Mouse (Mus musculus): ENCODE results near the gene Cdkal1. TPM values are rescaled to one million over a fixed set of nuclear protein-coding genes. Genes with fewer than 3 reads are reported as not detected.

Gene Cdkal1
- polyA plus RNA-seq, 1 experiment: 7.2 TPM

DNA sequence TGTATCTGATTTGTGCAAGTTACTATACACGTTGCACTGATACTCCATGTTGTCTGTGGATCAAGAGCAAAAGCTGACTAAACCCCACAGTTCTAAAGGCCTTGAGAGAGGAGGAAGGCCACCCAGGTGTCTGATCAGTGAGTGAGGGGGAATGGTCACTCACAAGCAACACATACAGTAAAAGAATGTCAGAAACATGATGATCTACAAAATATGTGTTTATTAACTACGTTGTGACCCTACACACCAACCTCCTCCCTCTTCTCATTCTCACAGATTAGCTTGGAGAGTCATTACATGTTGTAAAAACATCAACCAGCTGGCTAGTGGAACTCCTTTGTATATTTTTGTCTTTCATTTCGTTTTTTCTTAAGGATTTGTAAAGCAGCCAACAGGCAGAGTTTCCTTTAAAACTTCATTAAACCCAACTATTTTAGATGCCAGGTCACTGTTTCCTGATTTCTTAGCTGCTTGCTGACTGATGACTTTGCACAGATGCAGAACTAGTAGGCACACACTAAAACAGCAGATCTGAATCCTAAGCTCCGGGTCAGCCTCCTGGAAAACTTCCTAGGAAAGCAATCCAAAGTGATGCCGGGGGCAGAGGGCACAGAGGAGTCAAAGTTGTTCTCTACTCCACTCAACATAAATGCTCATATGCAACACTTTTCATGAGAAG is 157.0 kb downstream of the Cdkal1 start:
- DNase-seq (ENCODE audit: low read depth): no peak
- TF ChIP-seq CTCF (IDR thresholded peaks at IDR 0.05; ENCODE audit: borderline replicate concordance, extremely low read depth, insufficient read depth, insufficient read length) (no peak), POLR2A (IDR thresholded peaks at IDR 0.05; ENCODE audit: borderline replicate concordance, extremely low read depth, insufficient read depth, insufficient read length, poor library complexity, severe bottlenecking) (no peak)

DNA sequence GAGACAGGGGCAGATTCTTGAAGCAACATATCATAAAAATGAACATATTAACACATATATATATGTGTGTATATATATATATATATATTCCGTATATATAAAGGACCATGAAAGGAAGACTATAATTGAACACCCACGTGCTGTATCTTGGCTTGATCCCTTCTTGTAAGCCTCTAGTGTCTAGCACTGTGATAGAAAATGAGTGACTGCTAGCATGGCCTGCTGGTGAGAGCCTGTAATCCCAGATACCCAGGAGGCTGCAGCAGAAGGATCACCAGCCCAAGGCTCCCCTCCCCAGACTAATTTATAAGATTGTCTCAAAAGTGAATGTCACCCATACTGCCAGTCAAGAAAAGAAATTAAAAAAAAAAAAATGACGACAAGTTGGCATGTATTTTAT is 158.2 kb downstream of the Cdkal1 start:
- no peak for DNase-seq (ENCODE audit: low read depth)
- no peak for TF ChIP-seq CTCF (IDR thresholded peaks at IDR 0.05; ENCODE audit: borderline replicate concordance, extremely low read depth, insufficient read depth, insufficient read length)
- TF ChIP-seq POLR2A (IDR thresholded peaks at IDR 0.05; ENCODE audit: borderline replicate concordance, extremely low read depth, insufficient read depth, insufficient read length, poor library complexity, severe bottlenecking): no peak

DNA sequence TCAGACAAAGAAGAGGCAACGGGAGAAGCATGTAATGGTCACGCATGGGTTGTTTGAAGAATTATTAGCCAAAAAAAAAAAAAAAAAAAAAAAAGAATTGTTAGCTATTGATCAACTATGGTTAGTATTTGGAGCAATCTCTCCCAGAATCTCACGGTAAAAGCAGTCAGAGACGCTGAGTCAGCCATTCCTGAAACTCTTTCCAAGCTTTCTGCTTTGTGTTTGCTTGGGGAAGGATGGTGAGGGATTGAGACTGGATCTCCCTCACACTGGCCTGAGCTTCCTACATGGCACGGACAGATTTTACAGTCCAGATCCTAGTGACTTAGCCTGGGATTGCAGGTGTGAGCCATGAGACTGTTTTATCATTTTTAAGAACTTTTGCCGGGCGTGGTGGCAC is 164.7 kb downstream of the Cdkal1 start:
- TF ChIP-seq POLR2A (IDR thresholded peaks at IDR 0.05; ENCODE audit: borderline replicate concordance, extremely low read depth, insufficient read depth, insufficient read length, poor library complexity, severe bottlenecking): no peak
- TF ChIP-seq CTCF (IDR thresholded peaks at IDR 0.05; ENCODE audit: borderline replicate concordance, extremely low read depth, insufficient read depth, insufficient read length): no peak
- no peak for DNase-seq (ENCODE audit: low read depth)

DNA sequence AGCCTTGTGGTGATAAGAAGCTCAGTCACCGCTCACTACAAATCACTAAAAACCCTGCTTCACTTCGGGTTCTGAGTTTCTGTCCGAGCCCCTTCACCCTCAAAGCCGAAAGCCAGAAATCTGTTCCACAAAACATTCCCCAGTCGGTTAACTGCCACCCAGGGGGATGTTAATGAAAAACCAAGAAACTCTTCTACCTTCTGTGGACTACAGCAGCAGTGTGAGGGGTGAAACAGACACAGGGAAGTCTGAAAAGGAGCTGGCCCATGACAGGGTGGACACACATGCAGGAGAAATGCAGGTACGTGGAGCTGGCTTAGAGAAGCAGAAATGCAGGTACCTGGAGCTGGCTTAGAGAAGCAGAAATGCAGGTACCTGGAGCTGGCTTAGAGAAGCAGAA is 166.6 kb downstream of the Cdkal1 start:
- no peak for DNase-seq (ENCODE audit: low read depth)

DNA sequence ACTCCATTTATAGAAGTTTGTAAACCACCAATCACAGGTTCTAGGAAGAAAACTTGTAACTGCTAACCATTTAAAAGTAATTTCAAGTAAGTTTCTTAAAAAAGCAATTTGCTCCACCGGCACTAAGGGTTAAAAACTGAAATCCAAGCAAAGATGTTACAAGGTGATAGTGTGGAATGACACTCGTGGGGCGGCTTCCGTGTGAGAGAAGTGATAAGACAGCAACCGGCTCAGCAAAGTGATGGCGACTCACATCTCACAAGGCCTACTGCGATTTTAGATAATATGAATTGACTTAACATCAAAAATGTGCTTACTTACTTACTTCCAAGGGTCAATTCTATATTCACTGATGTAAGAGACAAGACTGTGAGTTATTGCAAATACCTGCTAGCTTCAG is 167.6 kb downstream of the Cdkal1 start:
- no peak for DNase-seq (ENCODE audit: low read depth)

More for the DNA sequence above, 166.6 kb downstream of the Cdkal1 start:
- TF ChIP-seq POLR2A (IDR thresholded peaks at IDR 0.05; ENCODE audit: borderline replicate concordance, extremely low read depth, insufficient read depth, insufficient read length, poor library complexity, severe bottlenecking) (no peak), CTCF (IDR thresholded peaks at IDR 0.05; ENCODE audit: borderline replicate concordance, extremely low read depth, insufficient read depth, insufficient read length) (no peak)

DNA sequence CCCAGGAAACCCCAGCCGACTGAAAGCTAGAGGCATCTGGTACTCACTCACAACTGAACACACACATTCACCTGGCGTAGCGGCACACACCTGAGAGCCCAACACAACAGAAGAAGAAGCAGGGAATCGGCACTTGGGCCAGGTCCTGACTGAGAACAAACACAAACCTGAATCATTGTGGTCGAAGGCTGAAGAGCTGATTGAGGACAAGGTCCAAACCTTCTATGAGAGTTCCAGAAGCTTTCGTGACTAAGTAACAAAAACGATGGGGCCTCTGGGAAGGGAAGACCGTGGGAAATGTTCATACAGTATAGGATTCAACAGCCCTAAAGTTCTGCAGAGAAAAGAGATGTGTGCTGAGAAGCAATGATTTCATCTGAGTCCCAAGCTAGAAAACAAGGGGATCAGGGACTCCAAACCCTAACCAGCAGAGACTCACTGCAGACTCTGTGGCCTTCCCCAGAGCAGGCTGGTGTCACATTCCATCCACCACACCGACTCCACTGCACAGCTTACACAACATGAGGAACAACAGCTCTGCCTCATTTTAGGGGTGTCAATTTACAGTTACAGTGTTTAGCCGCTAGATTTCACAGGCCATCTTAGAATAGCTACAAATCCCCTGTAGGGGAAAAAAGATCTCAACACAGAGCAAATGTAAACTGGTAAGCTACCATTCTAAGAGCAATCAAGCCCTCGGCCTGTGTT is 175.8 kb downstream of the Cdkal1 start:
- TF ChIP-seq POLR2A (IDR thresholded peaks at IDR 0.05; ENCODE audit: borderline replicate concordance, extremely low read depth, insufficient read depth, insufficient read length, poor library complexity, severe bottlenecking) (no peak), CTCF (IDR thresholded peaks at IDR 0.05; ENCODE audit: borderline replicate concordance, extremely low read depth, insufficient read depth, insufficient read length) (no peak)
- no peak for DNase-seq (ENCODE audit: low read depth)

More for the DNA sequence above, 167.6 kb downstream of the Cdkal1 start:
- TF ChIP-seq POLR2A (IDR thresholded peaks at IDR 0.05; ENCODE audit: borderline replicate concordance, extremely low read depth, insufficient read depth, insufficient read length, poor library complexity, severe bottlenecking): no peak
- no peak for TF ChIP-seq CTCF (IDR thresholded peaks at IDR 0.05; ENCODE audit: borderline replicate concordance, extremely low read depth, insufficient read depth, insufficient read length)

DNA sequence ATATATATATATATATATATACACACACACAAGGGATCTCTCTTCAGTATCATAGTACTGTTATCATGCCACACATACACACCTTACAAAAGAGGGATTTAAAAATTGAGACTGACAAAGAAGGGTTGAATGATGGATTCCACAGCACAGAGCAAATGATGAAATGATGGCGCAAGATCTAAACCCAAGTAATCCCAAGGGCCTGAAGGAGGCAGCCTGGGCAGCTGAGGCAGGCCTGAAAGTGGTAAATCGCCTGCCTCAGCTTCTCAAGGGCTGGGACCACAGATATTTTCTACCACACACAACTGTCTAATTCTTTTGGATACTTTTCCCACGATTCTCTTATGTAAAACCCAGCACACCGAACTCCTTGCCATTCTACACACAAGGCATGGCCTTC is 177.9 kb downstream of the Cdkal1 start:
- no peak for DNase-seq (ENCODE audit: low read depth)
- TF ChIP-seq CTCF (IDR thresholded peaks at IDR 0.05; ENCODE audit: borderline replicate concordance, extremely low read depth, insufficient read depth, insufficient read length) (no peak), POLR2A (IDR thresholded peaks at IDR 0.05; ENCODE audit: borderline replicate concordance, extremely low read depth, insufficient read depth, insufficient read length, poor library complexity, severe bottlenecking) (no peak)

DNA sequence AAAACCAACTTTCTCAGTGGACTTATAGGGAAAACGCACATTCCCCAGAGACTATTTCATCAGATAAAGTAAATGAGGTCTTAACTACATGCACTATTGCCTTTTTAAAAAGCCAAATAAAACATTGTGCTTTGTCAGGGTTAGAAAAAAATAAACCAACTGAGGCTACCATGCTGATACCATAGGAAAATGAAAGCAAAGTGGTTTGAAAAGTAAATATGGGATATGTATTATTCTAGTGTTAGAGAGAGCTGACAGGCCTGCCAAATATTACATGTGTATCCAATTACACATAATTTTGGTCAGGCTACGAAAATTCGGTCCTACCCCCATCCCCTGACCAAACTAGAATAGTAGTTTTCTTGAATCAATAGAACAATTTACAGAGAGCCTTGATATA is 184.8 kb downstream of the Cdkal1 start:
- no peak for DNase-seq (ENCODE audit: low read depth)
- TF ChIP-seq POLR2A (IDR thresholded peaks at IDR 0.05; ENCODE audit: borderline replicate concordance, extremely low read depth, insufficient read depth, insufficient read length, poor library complexity, severe bottlenecking) (no peak), CTCF (IDR thresholded peaks at IDR 0.05; ENCODE audit: borderline replicate concordance, extremely low read depth, insufficient read depth, insufficient read length) (no peak)

DNA sequence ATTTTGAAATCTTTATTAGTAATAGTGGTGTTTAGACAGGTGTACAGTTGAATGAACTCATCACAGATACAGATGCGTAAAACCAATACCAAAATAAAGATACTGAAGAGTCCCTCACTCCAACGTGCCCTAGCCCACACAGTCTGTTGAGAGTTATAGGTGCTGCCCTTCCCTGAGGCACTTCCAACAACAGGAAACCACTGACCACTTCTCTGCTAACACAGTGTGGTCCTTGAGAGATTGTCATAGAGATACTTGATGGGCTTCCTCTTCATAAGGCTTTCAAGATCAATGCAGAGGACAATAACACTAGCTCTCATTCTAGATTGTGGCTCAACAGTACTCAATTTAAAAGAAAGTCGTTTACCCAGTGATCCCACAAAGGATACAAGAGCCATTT is 191.6 kb downstream of the Cdkal1 start:
- no peak for DNase-seq (ENCODE audit: low read depth)
- TF ChIP-seq POLR2A (IDR thresholded peaks at IDR 0.05; ENCODE audit: borderline replicate concordance, extremely low read depth, insufficient read depth, insufficient read length, poor library complexity, severe bottlenecking): no peak
- no peak for TF ChIP-seq CTCF (IDR thresholded peaks at IDR 0.05; ENCODE audit: borderline replicate concordance, extremely low read depth, insufficient read depth, insufficient read length)

DNA sequence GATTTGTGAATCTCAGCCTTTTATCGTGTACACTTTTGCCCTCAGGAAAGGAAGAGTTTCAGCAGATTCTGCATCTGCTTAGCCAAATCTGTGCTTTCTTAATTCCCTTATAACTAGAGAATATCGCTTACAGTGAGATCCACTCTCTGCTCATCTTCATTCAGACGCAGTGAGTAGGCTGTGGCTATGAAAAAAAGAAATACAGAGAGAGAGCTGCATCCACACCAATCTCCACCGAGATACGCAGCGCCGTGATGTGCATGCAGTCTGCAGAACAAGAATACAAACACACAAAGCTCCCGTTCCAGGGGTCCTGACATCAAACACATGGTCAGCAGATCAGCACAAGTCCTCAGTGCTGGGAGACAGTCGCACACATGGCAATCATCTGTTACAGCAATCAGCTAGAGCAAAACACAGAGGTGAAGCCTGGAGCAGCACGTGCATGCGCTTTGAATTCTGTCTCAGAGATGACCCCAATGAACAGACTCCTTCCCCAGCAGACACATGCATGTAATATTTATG is 199.6 kb downstream of the Cdkal1 start:
- TF ChIP-seq POLR2A (IDR thresholded peaks at IDR 0.05; ENCODE audit: borderline replicate concordance, extremely low read depth, insufficient read depth, insufficient read length, poor library complexity, severe bottlenecking) (no peak), CTCF (IDR thresholded peaks at IDR 0.05; ENCODE audit: borderline replicate concordance, extremely low read depth, insufficient read depth, insufficient read length) (no peak)
- peak; percentile 32 for DNase-seq (ENCODE audit: low read depth)

DNA sequence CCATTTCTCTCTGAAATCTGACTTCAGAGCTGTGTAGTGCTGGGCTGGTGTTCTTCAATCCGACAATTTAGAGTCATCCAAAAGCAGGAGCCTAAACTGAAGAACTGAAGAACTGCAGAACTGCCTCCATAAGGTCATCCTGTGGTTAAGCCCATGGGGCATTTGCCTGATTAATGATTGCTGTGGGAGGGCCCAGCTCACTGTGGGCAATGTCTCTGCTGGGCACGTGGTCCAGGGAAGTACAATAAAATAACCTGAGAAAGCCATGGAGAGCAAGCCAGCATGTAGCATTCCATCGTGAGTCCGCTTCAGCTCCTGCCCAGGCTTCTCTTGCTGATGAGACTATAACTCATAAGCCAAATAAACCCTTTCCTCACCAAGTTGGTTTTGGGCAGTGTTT is 202.1 kb downstream of the Cdkal1 start:
- DNase-seq (ENCODE audit: low read depth): no peak
- TF ChIP-seq CTCF (IDR thresholded peaks at IDR 0.05; ENCODE audit: borderline replicate concordance, extremely low read depth, insufficient read depth, insufficient read length): no peak
- no peak for TF ChIP-seq POLR2A (IDR thresholded peaks at IDR 0.05; ENCODE audit: borderline replicate concordance, extremely low read depth, insufficient read depth, insufficient read length, poor library complexity, severe bottlenecking)

Data from brain, embryonic 14.5 days (tissue).